Comparison of ENCODE assay signal across 14 mouse cellular contexts in the genomic region with DNA sequence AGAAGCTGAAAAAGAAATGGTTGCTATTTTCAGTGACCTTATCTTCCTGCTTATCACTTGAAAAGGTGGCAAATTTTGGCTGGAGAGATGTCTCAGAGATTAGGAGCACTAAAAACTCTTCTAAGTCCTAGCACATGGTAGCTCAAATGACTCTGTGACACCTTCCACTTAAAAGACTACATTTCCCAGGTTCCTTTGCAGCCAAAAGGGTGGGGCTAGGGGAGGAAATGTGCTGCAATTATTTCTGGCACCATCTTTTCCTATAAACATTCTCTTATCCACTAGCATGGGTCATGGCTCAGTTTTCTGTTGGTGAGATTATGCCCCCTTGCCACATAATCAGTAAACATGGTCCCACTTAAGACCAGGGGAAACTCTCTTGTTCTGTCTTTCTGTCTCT.
"Had no signal": no experiment of that assay in that cellular context is flagged by ENCODE, and none has a peak within 500 bp of the region (broad histone marks: within the 10 kb centered on the region; RNA-seq: fewer than 3 reads in every experiment).

No protein-coding gene starts in this region.

- DNase-seq: kidney, adult 8-10 months; kidney, postnatal 10 days; kidney, postnatal 36 days; layer of hippocampus, postnatal 36 days; liver; liver, embryonic 13.5 days; lung, embryonic 14.5 days; thymus, adult 18-20 months; thymus, postnatal 4 days had no signal

- H3K36me3 ChIP-seq: kidney, embryonic 15.5 days; limb, embryonic 13.5 days; liver, embryonic 13.5 days; midbrain, embryonic 13.5 days had no signal

- H3K27ac ChIP-seq: kidney, embryonic 15.5 days; left cerebral cortex, adult 2 months; limb, embryonic 13.5 days; liver, embryonic 13.5 days; macrophage; midbrain, embryonic 13.5 days had no signal

- H3K4me3 ChIP-seq: kidney, embryonic 15.5 days; left cerebral cortex, adult 2 months; limb, embryonic 13.5 days; liver, embryonic 13.5 days; midbrain, embryonic 13.5 days had no signal

- H3K27me3 ChIP-seq: kidney, embryonic 15.5 days; liver, embryonic 13.5 days; midbrain, embryonic 13.5 days had no signal

- H3K9me3 ChIP-seq: kidney, embryonic 15.5 days; limb, embryonic 13.5 days; liver, embryonic 13.5 days; midbrain, embryonic 13.5 days had no signal

- H3K9ac ChIP-seq: kidney, embryonic 15.5 days; limb, embryonic 13.5 days; liver, embryonic 13.5 days; lung, embryonic 14.5 days; midbrain, embryonic 13.5 days had no signal

- H3K4me2 ChIP-seq: kidney, embryonic 15.5 days; limb, embryonic 13.5 days; liver, embryonic 13.5 days; lung, embryonic 14.5 days; midbrain, embryonic 13.5 days had no signal

- H3K4me1 ChIP-seq: kidney, embryonic 15.5 days; liver, embryonic 13.5 days; midbrain, embryonic 13.5 days had no signal
